Mouse (Mus musculus) liver, embryonic 13.5 days (tissue): ENCODE measurements around the gene S100a11. TPM values are rescaled to one million over a fixed set of nuclear protein-coding genes. Genes with fewer than 3 reads are reported as not detected.

Experiments used
- ATAC-seq: fragments of 200-750 bp; cut with Nextera tagmentation; 2 replicates; pipeline ENCODE4 v1.8.0; 2017; ENCODE audit warnings: low read depth, mild to moderate bottlenecking, moderate number of reproducible peaks, moderate library complexity
- DNase-seq: peaks from one replicate; pipeline ENCODE4 v3.0.0; 2022
- H3K27ac ChIP-seq: fragments of 300-500 bp; sonication (generic); 2 replicates; pipeline ENCODE4 v1.5.1; 2015; ENCODE audit warnings: moderate library complexity, mild to moderate bottlenecking, inconsistent platforms
- H3K27me3 ChIP-seq: fragments of 300-500 bp; sonication (generic); 2 replicates; pipeline ENCODE4 v1.6.1; 2015; ENCODE audit warnings: mild to moderate bottlenecking, inconsistent platforms
- H3K36me3 ChIP-seq: fragments of 300-500 bp; sonication (generic); 2 replicates; pipeline ENCODE4 v1.6.1; 2015; ENCODE audit warnings: mild to moderate bottlenecking, inconsistent platforms
- H3K4me1 ChIP-seq: fragments of 300-500 bp; sonication (generic); replicated peaks from 2 replicates; pipeline ENCODE4 v1.6.1; 2015; ENCODE audit warnings: inconsistent platforms
- H3K4me2 ChIP-seq: fragments of 300-500 bp; sonication (generic); 2 replicates; pipeline ENCODE4 v1.6.1; 2015; ENCODE audit warnings: inconsistent platforms, mild to moderate bottlenecking, moderate library complexity
- H3K4me3 ChIP-seq: fragments of 300-500 bp; sonication (generic); replicated peaks from 2 replicates; pipeline ENCODE4 v1.5.1; 2015; ENCODE audit warnings: mild to moderate bottlenecking, inconsistent platforms
- H3K9ac ChIP-seq: fragments of 300-500 bp; sonication (generic); 2 replicates; pipeline ENCODE4 v1.6.1; 2015; ENCODE audit warnings: mild to moderate bottlenecking, inconsistent platforms
- H3K9me3 ChIP-seq: fragments of 300-500 bp; sonication (generic); replicated peaks from 2 replicates; pipeline ENCODE4 v1.6.1; 2016; ENCODE audit warnings: inconsistent platforms
- WGBS: fragments of 180-500 bp; shearing (Covaris S2); methylation state at CpG from one replicate; pipeline ENCODE4 v1.1.7; 2015; ENCODE audit not compliant: insufficient replicate concordance; 5-methylcytosine and 5-hydroxymethylcytosine counted together
- polyA plus RNA-seq: library from polyadenylated mRNA; unstranded; fragments of >200 nt; fragmentation: Nextera tagmentation; extraction: Ambion mirVana; gene quantifications from 2 replicates; pipeline ENCODE4 v1.2.1, GENCODE M21; 2015

The S100a11 gene
- polyA plus RNA-seq, 1 experiment from 2014 or later, result 148 TPM

GRCm38 (mm10) chr3:93505960-93506863 is 14.1 kb upstream of the S100a11 start:
- Histone ChIP-seq H3K4me2 (peak overlapping the region; percentile 24; the same call in 1 of the 2 replicates), H3K9me3 (no peaks in the 10 kb centered on the region), H3K4me1 (peaks cover 4% of the 10 kb centered on the region; the same call in 1 of the 2 replicates), H3K36me3 (no peaks in the 10 kb centered on the region), H3K4me3 (no peak overlapping the region), H3K9ac (no peak overlapping the region), H3K27ac (no peak overlapping the region), H3K27me3 (no peaks in the 10 kb centered on the region)
- DNase-seq (no peak), ATAC-seq (no peak)
- WGBS, result 23% methylated on average over 30 of the region's 30 CpGs

- Histone ChIP-seq H3K4me3 (no peak overlapping the region), H3K9ac (no peak overlapping the region), H3K4me1 (peaks cover 4% of the 10 kb centered on the region; the same call in 1 of the 2 replicates), H3K9me3 (no peaks in the 10 kb centered on the region), H3K4me2 (no peak overlapping the region), H3K27me3 (no peaks in the 10 kb centered on the region), H3K27ac (no peak overlapping the region), H3K36me3 (no peaks in the 10 kb centered on the region)
- ATAC-seq (no peak), DNase-seq (no peak)
- WGBS, result 53% methylated on average over 5 of the region's 5 CpGs
These were observed 13.4 kb upstream of the S100a11 start for GRCm38 (mm10) chr3:93506881-93507325.

GRCm38 (mm10) chr3:93509301-93509700 is 11.0 kb upstream of the S100a11 start:
- H3K9ac ChIP-seq, result no peak overlapping the region
- peaks cover 4% of the 10 kb centered on the region; the same call in 1 of the 2 replicates for H3K4me1 ChIP-seq
- no peaks in the 10 kb centered on the region for H3K9me3 ChIP-seq
- no peak overlapping the region for H3K27ac ChIP-seq
- 15% methylated on average over 1 of the region's 1 CpGs for WGBS
- no peak for ATAC-seq
- H3K4me2 ChIP-seq, result no peak overlapping the region
- H3K4me3 ChIP-seq, result no peak overlapping the region
- no peaks in the 10 kb centered on the region for H3K36me3 ChIP-seq
- DNase-seq, result no peak
- no peaks in the 10 kb centered on the region for H3K27me3 ChIP-seq

GRCm38 (mm10) chr3:93511036-93511435 is 9.3 kb upstream of the S100a11 start:
- no peak for DNase-seq
- 52% methylated on average over 1 of the region's 1 CpGs for WGBS

DNA sequence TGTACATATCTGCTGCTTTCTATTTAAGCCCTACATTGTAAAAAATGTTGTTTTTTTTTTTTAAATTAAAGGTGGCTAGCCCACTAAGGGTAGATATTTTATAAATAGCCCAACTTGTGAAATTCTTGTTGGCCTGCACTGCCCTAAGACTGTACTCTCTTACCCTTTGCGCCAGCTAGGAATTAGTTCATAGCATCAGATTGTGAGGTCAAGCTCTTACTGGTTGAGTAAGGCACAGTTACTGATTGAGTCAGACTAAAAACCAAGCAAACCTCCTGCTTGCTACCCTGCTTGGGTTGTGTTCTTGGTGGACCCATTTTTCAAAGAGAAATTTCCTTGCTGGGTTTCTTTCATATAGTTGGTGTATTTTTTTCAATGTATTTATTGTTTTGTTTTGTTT is 8.5 kb upstream of the S100a11 start:
- Histone ChIP-seq H3K9ac (no peak overlapping the region), H3K36me3 (no peaks in the 10 kb centered on the region), H3K9me3 (no peaks in the 10 kb centered on the region), H3K4me3 (no peak overlapping the region), H3K4me2 (no peak overlapping the region), H3K27ac (no peak overlapping the region), H3K4me1 (no peaks in the 10 kb centered on the region), H3K27me3 (no peaks in the 10 kb centered on the region)
- 89% methylated on average over 1 of the region's 1 CpGs for WGBS
- DNase-seq (no peak), ATAC-seq (no peak)

More at GRCm38 (mm10) chr3:93511036-93511435, 9.3 kb upstream of the S100a11 start:
- Histone ChIP-seq H3K4me2 (no peak overlapping the region), H3K27ac (no peak overlapping the region), H3K36me3 (no peaks in the 10 kb centered on the region), H3K27me3 (no peaks in the 10 kb centered on the region), H3K4me3 (no peak overlapping the region), H3K9ac (no peak overlapping the region), H3K9me3 (no peaks in the 10 kb centered on the region), H3K4me1 (peaks cover 3% of the 10 kb centered on the region; the same call in 1 of the 2 replicates)
- ATAC-seq, result no peak

DNA sequence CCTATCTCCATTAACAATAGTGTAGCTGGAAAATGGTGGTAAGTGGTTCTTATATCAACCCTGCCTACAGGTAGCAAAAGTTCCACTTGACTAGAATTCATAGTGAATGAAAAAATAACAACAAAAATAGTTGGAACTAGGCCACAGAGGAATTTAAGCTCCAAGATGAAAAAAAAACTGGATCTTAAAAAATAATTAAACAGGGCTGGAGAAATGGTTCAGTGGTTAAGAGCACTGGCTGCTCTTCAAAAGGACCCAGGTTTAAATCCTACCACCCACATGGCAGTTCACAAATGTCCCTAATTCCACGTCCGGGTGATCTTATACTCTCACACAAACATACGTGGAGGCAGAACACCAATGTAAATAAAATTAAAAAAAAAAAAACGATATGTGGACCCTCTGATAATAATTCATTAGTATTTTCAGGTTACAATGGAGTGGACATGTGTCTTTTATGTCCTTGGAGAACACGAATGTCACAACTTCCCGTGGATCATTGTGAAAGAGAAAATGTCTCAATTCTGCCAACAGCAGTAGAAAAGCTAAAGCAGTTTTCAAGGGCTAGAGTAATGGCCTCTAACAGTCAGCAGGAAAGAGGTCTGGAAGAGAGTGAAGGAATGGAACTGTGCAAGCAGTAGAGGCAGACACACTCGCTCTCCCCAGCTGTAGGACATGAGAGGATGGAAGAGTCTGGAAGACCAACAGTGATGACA is 7.7 kb upstream of the S100a11 start:
- no peak for DNase-seq
- ATAC-seq, result no peak
- Histone ChIP-seq H3K36me3 (no peaks in the 10 kb centered on the region), H3K27me3 (no peaks in the 10 kb centered on the region), H3K4me2 (no peak overlapping the region), H3K9me3 (no peaks in the 10 kb centered on the region), H3K4me3 (no peak overlapping the region), H3K4me1 (no peaks in the 10 kb centered on the region), H3K27ac (no peak overlapping the region), H3K9ac (no peak overlapping the region)
- 62% methylated on average over 7 of the region's 7 CpGs for WGBS

DNA sequence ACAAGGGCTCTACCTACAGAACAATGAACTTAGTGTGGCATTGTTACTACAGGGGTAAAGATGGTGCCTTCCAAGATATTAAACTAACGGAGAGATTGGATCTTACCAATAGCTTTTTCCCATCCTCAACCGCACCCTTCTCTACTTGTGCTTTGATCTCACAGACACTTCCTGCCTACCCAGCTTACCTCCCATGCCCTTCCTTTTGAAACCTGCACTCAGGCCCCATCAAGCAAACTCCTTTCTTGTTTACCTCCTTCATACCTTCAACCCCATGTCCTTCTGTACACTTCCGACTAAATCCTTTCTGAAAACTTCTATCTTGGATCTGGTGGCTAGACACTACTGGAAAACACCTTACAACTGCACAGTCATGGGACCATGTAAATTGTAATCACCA is 5.7 kb upstream of the S100a11 start:
- DNase-seq, result no peak
- WGBS, result 72% methylated on average over 3 of the region's 3 CpGs
- no peak overlapping the region for H3K9ac ChIP-seq

GRCm38 (mm10) chr3:93517343-93517742 is 2.9 kb upstream of the S100a11 start:
- H3K4me1 ChIP-seq, result peaks cover 10% of the 10 kb centered on the region
- H3K27ac ChIP-seq, result no peak overlapping the region
- no peak overlapping the region for H3K4me3 ChIP-seq
- no peak for ATAC-seq
- H3K27me3 ChIP-seq, result no peaks in the 10 kb centered on the region
- H3K4me2 ChIP-seq, result no peak overlapping the region
- H3K36me3 ChIP-seq, result no peaks in the 10 kb centered on the region
- no peaks in the 10 kb centered on the region for H3K9me3 ChIP-seq
- 61% methylated on average over 2 of the region's 2 CpGs for WGBS
- no peak overlapping the region for H3K9ac ChIP-seq
- DNase-seq, result no peak

More for the DNA sequence above, 5.7 kb upstream of the S100a11 start:
- H3K9me3 ChIP-seq, result no peaks in the 10 kb centered on the region
- H3K4me3 ChIP-seq, result no peak overlapping the region
- no peak overlapping the region for H3K4me2 ChIP-seq
- H3K36me3 ChIP-seq, result no peaks in the 10 kb centered on the region
- no peaks in the 10 kb centered on the region for H3K4me1 ChIP-seq
- ATAC-seq, result no peak
- no peaks in the 10 kb centered on the region for H3K27me3 ChIP-seq
- H3K27ac ChIP-seq, result no peak overlapping the region

DNA sequence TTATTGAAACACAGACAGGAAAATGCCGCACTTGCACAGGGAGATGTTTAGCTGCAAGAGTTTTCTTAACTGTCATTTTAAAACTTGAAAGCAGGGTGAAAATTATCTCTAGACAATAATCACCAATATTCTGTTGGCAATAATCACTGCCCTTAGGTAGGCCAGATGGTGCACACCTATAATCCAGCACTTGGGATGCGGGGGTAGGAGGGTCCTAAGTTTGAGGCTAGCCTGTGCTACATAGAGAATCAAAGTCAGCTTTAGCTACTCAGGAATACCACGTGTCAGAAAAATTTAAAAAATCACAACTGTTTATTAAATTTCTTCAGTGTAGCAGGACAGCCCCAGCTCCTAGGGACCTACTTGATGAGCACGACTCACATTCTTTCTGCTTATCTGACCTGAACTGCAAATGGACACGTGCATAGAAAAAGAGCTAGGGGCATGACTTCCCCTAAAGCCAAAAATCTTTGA is 395 bp upstream of the S100a11 start:
- no peaks in the 10 kb centered on the region for H3K36me3 ChIP-seq
- H3K9ac ChIP-seq, result no peak overlapping the region
- no peak; the same call in 1 of the 2 replicates for ATAC-seq
- no peaks in the 10 kb centered on the region for H3K9me3 ChIP-seq
- no peak overlapping the region for H3K27ac ChIP-seq
- H3K4me3 ChIP-seq, result peak overlapping the region; percentile 60; the same call in 1 of the 2 replicates
- no peak for DNase-seq
- H3K4me1 ChIP-seq, result peaks cover 10% of the 10 kb centered on the region
- WGBS, result 47% methylated on average over 5 of the region's 5 CpGs
- peak overlapping the region; percentile 72 for H3K4me2 ChIP-seq
- H3K27me3 ChIP-seq, result no peaks in the 10 kb centered on the region

- DNase-seq (no peak), ATAC-seq (no peak)
- Histone ChIP-seq H3K36me3 (0 out of 2 replicates have a peak, but pooled peaks cover 3% of the 10 kb centered on the region), H3K9ac (no peak overlapping the region), H3K4me3 (peak overlapping the region; percentile 60), H3K27ac (no peak overlapping the region), H3K9me3 (no peaks in the 10 kb centered on the region), H3K27me3 (no peaks in the 10 kb centered on the region), H3K4me2 (peak overlapping the region; percentile 72), H3K4me1 (peaks cover 10% of the 10 kb centered on the region)
- 71% methylated on average over 8 of the region's 8 CpGs for WGBS
These were observed 1.3 kb downstream of the S100a11 start for GRCm38 (mm10) chr3:93521462-93522057.

DNA sequence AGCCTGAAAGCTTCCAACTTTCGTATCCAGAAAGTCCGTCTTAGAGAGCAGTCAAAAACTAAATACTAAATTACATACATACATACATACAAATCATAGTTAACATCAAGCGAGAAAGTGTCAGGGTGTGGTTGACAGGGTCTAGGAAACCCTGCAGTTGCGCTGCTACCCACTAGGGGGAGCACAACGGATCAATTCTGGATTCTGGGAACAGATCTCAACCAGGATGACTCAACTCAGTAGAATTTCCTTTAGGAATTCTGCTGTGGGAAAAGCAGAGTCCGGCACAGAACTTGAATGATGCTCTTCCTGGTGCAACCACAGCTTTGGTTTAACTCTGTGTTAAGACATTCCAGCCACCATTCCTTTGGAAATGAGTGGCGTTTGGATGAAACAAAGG is 2.3 kb downstream of the S100a11 start:
- ATAC-seq (no peak), DNase-seq (no peak)
- 30% methylated on average over 7 of the region's 7 CpGs for WGBS
- Histone ChIP-seq H3K27me3 (no peaks in the 10 kb centered on the region), H3K9me3 (no peaks in the 10 kb centered on the region), H3K4me2 (no peak overlapping the region), H3K27ac (no peak overlapping the region), H3K4me3 (no peak overlapping the region), H3K9ac (no peak overlapping the region), H3K4me1 (peaks cover 10% of the 10 kb centered on the region), H3K36me3 (0 out of 2 replicates have a peak, but pooled peaks cover 4% of the 10 kb centered on the region)
